Mouse (Mus musculus): ENCODE data around the gene Marc2.

Marc2 gene

DNA sequence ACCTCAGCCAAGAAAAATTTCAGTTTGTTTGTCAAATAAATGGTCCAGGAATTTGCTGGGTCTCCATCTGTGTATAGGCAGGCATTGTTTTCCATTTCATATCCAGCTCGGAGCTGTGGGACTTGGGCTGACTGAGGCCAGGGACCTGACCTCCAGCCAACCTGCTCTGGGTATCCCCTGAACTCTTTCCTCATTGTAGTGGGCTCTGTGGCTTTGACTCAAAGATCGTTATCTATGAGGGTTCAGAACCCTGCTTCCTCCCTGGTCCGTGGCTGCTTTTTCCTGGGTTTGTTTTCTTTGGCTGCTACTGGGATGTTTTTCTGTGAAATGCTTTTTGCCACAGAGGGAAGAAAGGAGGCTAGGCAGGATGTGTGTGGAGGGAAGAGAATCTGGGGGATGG, 7.7 kb upstream of the Marc2 start:
- no peak for DNase-seq

GRCm38 (mm10) chr1:184853339-184853738, 7.1 kb upstream of the Marc2 start:
- DNase-seq = peak; percentile 89

- DNase-seq = peak; percentile 96
Observed at GRCm38 (mm10) chr1:184851741-184852618, 5.7 kb upstream of the Marc2 start.

DNA sequence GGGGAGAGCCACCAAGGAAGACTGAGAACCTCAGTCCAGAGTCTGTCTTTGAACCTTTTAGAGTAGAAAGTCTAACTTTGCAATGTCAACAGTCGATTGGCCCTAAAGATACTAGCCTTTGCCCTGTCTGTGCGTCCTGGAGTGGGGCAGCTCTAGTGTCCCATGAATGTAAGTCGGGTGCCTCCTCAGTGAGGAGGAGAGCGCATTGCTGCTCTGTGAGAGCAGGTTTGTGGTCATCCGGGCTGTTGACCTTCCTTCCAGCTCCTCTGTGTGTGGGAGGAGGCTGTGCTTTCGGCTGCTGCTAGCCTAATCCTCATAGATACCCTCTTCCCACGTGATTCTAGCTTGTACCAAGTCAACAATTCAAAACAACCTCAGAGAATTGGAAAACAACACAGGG, 4.9 kb upstream of the Marc2 start:
- no peak for DNase-seq

DNA sequence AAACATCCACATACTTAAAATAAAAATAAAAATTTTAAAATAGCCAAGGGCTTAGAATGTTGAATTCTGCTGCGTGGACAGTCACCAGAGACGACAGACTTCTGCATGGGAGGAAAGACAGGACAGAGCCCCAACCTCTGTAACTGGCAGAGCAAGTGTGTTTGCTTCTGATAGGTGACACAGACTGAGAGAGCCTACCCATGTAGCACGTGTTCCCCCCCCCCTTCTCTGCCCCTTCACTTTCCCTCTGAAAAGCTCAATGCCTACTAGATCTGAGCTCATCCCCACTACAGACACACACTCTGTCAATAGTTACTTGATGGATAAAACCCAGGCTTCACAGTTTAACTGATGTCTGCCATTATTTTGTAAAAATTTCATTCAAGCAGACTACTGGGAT, 722 bp upstream of the Marc2 start:
- no peak for DNase-seq

DNA sequence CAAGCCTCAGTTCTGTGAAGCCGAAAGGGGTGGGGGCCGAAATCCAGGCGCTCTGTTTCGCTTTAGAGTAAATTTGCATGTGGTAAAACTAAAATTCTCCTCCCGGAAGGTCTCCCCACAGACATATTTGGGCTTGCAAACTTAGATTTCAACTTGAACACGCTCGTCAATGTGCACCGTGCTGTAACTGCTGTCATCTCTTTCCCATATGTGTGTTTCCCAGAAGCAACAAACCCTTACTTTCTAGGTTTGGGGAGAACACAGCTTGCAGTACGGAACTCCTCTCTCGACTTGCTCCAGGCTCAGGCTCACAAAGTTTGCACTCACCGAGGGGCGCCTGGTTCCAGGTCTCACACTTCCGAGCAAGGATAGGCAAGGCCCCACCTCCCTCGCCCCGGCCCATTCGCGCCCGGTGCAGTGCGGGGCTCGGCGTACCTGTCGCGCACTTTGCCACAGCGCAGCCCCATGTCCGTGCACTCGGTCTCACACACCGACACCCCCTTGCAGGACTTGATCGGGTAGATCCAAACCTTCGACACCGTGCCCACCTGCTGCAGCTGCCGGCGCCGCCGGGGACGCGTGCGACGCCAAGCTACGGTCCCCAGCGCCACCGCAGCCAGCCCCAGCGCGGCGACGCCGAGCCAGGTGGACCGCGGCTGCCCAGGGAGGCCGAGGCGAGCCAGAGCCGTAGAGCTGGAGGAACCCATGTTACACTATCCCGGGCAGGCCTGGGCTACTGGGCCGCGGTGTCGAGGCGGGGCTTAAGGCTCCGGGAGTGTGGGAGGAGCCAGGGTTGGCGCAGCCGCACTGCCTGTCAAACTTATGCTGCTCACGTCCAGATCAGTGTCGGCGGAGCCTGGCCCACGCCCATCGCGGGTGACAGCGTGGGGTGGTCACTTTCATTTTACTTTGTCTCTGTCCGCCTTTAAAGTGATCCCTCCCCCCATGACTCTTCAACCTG, 860 bp downstream of the Marc2 start:
- peak; percentile 95 for DNase-seq

DNA sequence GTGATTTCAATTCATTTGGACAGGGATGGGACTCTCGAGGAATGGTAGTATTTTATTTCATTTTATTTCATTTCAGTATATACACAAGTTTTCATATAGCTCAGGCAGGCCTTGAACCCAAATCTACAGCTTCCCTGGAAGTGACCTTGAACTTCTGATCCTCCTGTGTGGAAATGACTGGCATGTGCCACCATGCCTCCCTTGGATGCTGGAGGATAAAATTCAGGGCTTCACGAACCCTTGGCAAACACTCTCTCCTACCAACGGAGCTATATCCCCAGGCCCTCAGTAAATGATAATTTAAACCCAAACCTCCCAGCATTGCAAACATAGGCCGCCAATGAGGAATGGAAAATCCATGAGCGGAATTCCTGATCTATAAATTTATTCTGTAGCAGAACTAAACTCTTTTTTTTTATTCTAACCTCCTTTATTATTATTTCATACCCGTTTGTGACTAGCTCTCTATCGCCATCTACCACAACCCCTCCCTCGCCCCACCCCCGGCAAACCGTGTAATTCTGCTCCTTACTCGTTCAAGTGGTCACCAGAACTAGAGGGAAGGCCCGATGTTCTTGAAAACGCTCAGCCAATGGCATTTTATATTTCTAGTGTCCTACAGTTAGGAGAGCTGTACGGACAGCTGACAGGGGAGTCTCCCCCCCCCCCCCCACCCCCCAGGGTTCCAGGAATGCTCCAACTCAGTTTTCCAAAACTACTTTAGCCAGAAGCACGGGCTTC, 1.8 kb downstream of the Marc2 start:
- peak; percentile 72 for DNase-seq

GRCm38 (mm10) chr1:184837649-184838048, 8.6 kb downstream of the Marc2 start:
- DNase-seq = no peak

GRCm38 (mm10) chr1:184836350-184836749, 9.9 kb downstream of the Marc2 start:
- DNase-seq = no peak

- DNase-seq = no peak
Observed at GRCm38 (mm10) chr1:184833499-184833898, 12.8 kb downstream of the Marc2 start.

DNA sequence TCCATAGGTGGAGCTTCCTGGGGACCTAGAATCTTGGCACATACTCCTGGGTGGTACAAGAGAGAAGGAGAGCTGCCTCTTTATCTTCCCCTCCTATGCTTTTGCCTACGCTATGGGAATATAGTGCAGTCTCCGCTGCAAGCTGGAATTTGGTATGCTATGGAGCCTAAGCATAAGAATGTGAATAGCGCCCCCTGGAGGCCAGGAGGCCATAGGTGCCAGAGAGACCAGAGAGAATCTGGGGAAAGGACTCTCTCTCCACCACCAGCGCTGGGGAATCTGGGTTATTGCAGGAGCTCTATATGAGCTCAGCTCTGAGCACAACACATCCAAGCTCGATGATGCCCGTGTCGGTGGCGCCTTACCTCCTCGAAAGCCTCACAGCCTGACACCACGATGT, 14.0 kb downstream of the Marc2 start:
- DNase-seq = peak; percentile 35

- DNase-seq = no peak
Observed at GRCm38 (mm10) chr1:184829897-184830296, 16.4 kb downstream of the Marc2 start.

DNA sequence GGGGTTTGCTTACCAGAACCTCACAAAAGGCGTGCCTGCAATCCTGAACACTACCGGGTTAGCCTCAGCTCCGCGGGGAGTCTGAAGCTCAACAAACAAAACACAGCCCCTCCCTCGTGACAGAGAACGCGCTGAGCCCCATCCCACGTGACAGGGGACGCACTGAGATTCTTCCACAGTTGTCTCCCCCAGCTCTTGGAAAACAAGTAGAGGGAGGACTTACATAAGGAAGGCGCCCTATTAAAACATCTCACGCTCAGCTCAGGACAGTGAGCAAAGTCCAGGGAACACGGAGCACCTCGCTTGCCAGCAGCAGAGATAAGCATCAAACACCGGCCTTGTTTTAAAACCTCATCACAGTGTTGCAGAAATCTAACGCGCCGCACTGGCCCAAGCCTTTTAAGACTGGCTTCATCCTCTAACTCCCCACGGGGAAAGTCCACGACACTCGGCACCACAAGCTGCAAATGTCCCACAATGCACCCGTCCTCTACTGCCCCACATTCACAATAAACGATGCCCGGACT, 19.0 kb downstream of the Marc2 start:
- no peak for DNase-seq

GRCm38 (mm10) chr1:184825093-184825492, 21.2 kb downstream of the Marc2 start:
- DNase-seq = peak; percentile 62

- peak; percentile 96 for DNase-seq
Observed at GRCm38 (mm10) chr1:184824439-184824851, 21.8 kb downstream of the Marc2 start.

DNA sequence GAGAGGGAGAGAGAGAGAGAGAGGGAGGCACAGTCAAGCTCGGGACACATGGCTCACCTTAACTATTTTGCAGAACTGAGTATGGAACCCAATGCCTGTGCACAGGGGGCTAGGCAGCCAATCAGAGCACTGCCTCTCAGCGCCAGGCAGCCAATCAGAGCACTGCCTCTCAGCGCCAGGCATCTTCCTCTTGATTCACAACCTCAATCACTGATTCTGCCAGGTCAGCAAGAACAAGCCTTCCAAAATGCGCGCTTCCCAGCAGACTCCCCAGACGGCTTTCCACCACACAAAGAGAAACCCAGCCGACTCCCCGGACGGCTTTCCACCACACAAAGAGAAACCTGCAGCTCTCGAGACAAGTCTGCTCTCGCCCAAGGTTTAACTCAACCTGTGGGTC, 23.6 kb downstream of the Marc2 start:
- peak; percentile 20 for DNase-seq

DNA sequence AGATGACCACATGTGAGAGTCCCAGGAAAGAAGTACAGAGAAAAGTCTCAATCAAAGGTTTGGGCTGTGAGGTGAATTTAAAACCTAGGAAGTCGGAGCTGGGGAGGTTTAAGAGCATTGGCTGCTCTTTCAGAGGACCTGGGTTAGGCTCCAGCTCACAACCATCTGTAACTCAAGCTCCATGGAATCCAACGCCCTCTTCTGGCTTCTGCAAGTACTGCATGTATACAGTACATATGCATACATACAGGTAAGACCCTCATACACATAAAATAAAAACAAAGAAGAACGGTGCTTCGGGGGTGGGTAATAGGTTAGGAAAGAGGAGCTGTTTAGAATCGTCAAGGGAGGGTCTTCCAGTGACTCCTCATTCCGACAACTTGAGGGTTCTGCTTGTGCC, 28.5 kb downstream of the Marc2 start:
- no peak for DNase-seq

DNA sequence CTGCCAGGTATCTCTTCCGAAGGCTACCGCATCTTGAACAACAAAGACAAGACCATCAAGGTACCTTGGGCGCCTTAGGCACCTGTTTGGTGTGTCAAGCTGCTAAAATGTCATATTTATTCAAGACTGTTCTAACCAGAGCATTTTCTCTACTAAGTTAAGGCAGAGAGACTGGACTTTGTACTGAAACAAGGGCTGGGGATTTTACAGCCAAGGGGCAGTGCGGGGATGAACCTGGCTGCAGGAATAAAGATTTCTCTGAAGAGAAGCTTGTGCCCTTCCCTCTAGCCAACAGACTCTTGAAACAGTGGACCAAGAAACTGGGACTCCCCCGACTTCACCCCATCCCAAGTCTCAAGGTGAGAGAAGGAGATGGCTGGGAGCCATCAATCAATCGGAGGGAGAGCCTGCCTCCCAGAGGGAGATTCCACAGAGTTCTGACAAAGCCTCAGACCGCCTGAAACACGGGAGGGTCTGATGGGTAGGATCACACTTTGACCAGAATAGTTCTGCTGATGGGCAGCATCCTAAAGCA, 34.5 kb downstream of the Marc2 start:
- DNase-seq = no peak

- no peak for DNase-seq
Observed at GRCm38 (mm10) chr1:184810780-184811575, 35.3 kb downstream of the Marc2 start, which contains the start of gene Marc1. Marc1 (minus strand) TSS chr1:184811313.

DNA sequence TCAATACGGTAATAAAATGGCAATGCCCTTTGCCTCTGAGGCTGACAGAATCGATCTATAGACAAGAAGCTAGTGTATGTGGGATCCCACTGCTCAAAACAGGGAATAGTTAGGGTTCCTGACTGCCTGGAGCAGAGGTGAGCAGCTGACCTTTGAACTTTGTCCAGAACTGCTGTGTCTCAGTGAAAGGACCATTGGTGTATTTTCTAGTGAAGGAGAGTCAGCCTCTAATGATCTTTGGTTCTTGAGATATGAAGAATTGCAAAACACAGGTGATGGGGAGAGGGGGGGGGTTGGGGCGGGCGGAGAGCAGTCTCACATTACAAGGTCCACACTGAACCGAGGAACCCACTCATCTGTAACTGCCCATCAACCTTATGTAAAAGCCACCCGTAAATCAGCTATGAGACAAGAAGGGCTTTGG, 36.7 kb downstream of the Marc2 start:
- no peak for DNase-seq

DNA sequence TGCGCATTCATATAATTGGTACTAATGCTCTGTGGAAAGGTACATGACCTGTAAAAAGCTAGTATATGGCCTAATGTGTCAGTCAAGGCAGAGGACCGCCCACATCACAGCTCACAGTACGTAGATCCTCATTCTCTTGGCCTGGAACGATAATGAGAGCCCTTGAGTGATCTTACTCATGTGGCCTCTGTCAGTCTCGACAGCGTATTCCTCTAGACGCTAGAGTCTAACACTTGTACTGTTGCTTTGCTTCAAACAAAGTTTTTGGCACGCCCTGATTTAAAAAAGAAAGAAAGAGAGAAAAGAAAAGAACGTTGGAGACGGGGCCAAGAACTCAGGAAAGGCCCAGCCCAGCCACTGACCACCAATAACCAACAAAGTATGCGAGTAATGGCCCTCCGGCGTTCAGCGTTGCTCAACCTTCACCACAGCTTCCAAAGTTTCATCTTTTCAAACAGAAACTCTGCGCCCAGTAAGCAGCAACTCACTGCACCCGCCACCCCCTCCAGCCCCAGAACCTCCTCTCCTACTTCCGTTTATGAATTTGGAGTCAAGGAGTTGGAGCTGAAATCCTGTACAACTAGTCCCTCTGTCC, 37.7 kb downstream of the Marc2 start:
- peak; percentile 15 for DNase-seq

Data from lung, postnatal 36 days (tissue).